Comparison of ENCODE assay signal across 18 mouse cellular contexts in genomic region chr2:120414113-120414512, GRCm38 (mm10). TPM values are rescaled to one million over a fixed set of nuclear protein-coding genes. Genes with fewer than 3 reads are reported as not detected.
DNase-seq lines count a peak whose midpoint lies in the region; ATAC-seq and TF ChIP-seq lines count a peak whose summit lies in the region.
"Had no signal": no experiment of that assay in that cellular context is flagged by ENCODE, and none has a peak within 500 bp of the region (broad histone marks: within the 10 kb centered on the region; RNA-seq: fewer than 3 reads in every experiment).

No protein-coding gene starts in this region.

- H3K9ac ChIP-seq in forebrain, embryonic 14.5 days (ENCODE audit: low read length): no peak overlapping the region
- no peak overlapping the region for H3K9ac ChIP-seq in forebrain, embryonic 12.5 days
- H3K9ac ChIP-seq in embryonic facial prominence, embryonic 14.5 days (ENCODE audit: low read depth, low read length): no peak overlapping the region
- H3K9ac ChIP-seq: heart, embryonic 15.5 days; hindbrain, embryonic 13.5 days had no signal

- H3K4me3 ChIP-seq in forebrain, embryonic 14.5 days (ENCODE audit: low read depth, low read length): no peak overlapping the region
- no peak overlapping the region for H3K4me3 ChIP-seq in forebrain, embryonic 12.5 days (replicated peaks)
- H3K4me3 ChIP-seq in gastrocnemius, adult 2 months: no peak overlapping the region
- no peak overlapping the region for H3K4me3 ChIP-seq in embryonic facial prominence, embryonic 14.5 days (ENCODE audit: low read depth, low read length)
- H3K4me3 ChIP-seq: heart, embryonic 15.5 days; hindbrain, embryonic 13.5 days had no signal

- no peaks in the 10 kb centered on the region for H3K36me3 ChIP-seq in forebrain, embryonic 14.5 days (ENCODE audit: control insufficient read depth, insufficient read depth, low read length)
- H3K36me3 ChIP-seq in forebrain, embryonic 12.5 days (replicated peaks): no peaks in the 10 kb centered on the region; the same call in 1 of the 2 replicates
- peaks cover 3% of the 10 kb centered on the region; the same call in 1 of the 2 replicates for H3K36me3 ChIP-seq in embryonic facial prominence, embryonic 14.5 days (ENCODE audit: control insufficient read depth, insufficient read depth, low read length)
- H3K36me3 ChIP-seq: heart, embryonic 15.5 days; hindbrain, embryonic 13.5 days had no signal

- intact Hi-C loops in gastrocnemius, adult 2 months (cut with DNase I): no loop called here
- intact Hi-C loops in gastrocnemius, postnatal 36 days (cut with DNase I): no loop called here

- no peaks in the 10 kb centered on the region for H3K4me1 ChIP-seq in forebrain, embryonic 14.5 days (ENCODE audit: control insufficient read depth, insufficient read depth, low read length)
- no peaks in the 10 kb centered on the region for H3K4me1 ChIP-seq in forebrain, embryonic 12.5 days
- no peaks in the 10 kb centered on the region for H3K4me1 ChIP-seq in embryonic facial prominence, embryonic 14.5 days (ENCODE audit: control insufficient read depth, insufficient read depth, low read length)
- H3K4me1 ChIP-seq: heart, embryonic 15.5 days; hindbrain, embryonic 13.5 days had no signal

- no peak for TF ChIP-seq CTCF in gastrocnemius, adult 2 months (IDR thresholded peaks at IDR 0.05)

- DNase-seq in forebrain, embryonic 14.5 days (ENCODE audit: low spot score): peak; percentile 6
- no peak for DNase-seq in gastrocnemius, adult 2 months
- no peak for DNase-seq in gastrocnemius, postnatal 36 days
- peak; percentile 11 for DNase-seq in layer of hippocampus, adult 9-11 months
- no peak for DNase-seq in layer of hippocampus, postnatal 25 days (ENCODE audit: extremely low spot score in 1 of 2, low spot score in 1 of 2)
- peak; percentile 55 for DNase-seq in embryonic facial prominence, embryonic 14.5 days (ENCODE audit: low spot score)
- DNase-seq in lung, postnatal 14 days: no peak
- DNase-seq: adrenal gland, adult 2 months; adrenal gland, postnatal 25 days; gastrocnemius, postnatal 25 days; heart, adult 18-20 months; heart, postnatal 14 days; kidney, adult 11 months had no signal

- H3K9me3 ChIP-seq in forebrain, embryonic 14.5 days (replicated peaks; ENCODE audit: control insufficient read depth, low read length): no peaks in the 10 kb centered on the region
- no peaks in the 10 kb centered on the region for H3K9me3 ChIP-seq in forebrain, embryonic 12.5 days
- peaks cover 1% of the 10 kb centered on the region; the same call in 1 of the 2 replicates for H3K9me3 ChIP-seq in embryonic facial prominence, embryonic 14.5 days (ENCODE audit: control insufficient read depth, low read length)
- H3K9me3 ChIP-seq: heart, embryonic 15.5 days had no signal

- no peaks in the 10 kb centered on the region for H3K27me3 ChIP-seq in forebrain, embryonic 14.5 days (replicated peaks; ENCODE audit: control insufficient read depth, insufficient read depth, low read length)
- no peaks in the 10 kb centered on the region for H3K27me3 ChIP-seq in forebrain, embryonic 12.5 days
- no peaks in the 10 kb centered on the region for H3K27me3 ChIP-seq in embryonic facial prominence, embryonic 14.5 days (replicated peaks; ENCODE audit: control insufficient read depth, insufficient read depth, low read length)
- H3K27me3 ChIP-seq: heart, embryonic 15.5 days; hindbrain, embryonic 13.5 days had no signal

- no peak overlapping the region for H3K4me2 ChIP-seq in forebrain, embryonic 14.5 days (ENCODE audit: low read length)
- H3K4me2 ChIP-seq in forebrain, embryonic 12.5 days: no peak overlapping the region
- no peak overlapping the region for H3K4me2 ChIP-seq in embryonic facial prominence, embryonic 14.5 days (ENCODE audit: low read depth, low read length)
- H3K4me2 ChIP-seq: heart, embryonic 11.5 days; heart, embryonic 15.5 days; hindbrain, embryonic 13.5 days had no signal

- ATAC-seq in forebrain, embryonic 14.5 days: no peak
- no peak for ATAC-seq in forebrain, embryonic 12.5 days (ENCODE audit: low FRiP score)
- ATAC-seq in embryonic facial prominence, embryonic 14.5 days (ENCODE audit: low read depth): peak; percentile 55; the same call in 1 of the 2 replicates
- ATAC-seq: hindbrain, postnatal 0 days had no signal

- H3K27ac ChIP-seq in forebrain, embryonic 14.5 days (ENCODE audit: low read depth, low read length): 0 out of 2 replicates have a peak overlapping the region, but pooled peaks have one; percentile 50
- H3K27ac ChIP-seq in forebrain, embryonic 12.5 days: no peak overlapping the region
- peak overlapping the region; percentile 89 for H3K27ac ChIP-seq in gastrocnemius, adult 2 months
- H3K27ac ChIP-seq in embryonic facial prominence, embryonic 14.5 days (replicated peaks; ENCODE audit: low read depth, low read length): 0 out of 2 replicates have a peak overlapping the region, but pooled peaks have one; percentile 8
- H3K27ac ChIP-seq: heart, embryonic 15.5 days; hindbrain, embryonic 13.5 days; hindbrain, postnatal 0 days had no signal

RNA-seq across cellular contexts. Expression of gene Tmem87a, which starts 10.2 kb away (rescaled TPM):
- 7.9 and 11.8 TPM in 2 replicates for polyA plus RNA-seq in forebrain, embryonic 14.5 days (2014; fragmentation: Nextera tagmentation; extraction: Ambion mirVana)
- polyA plus RNA-seq in forebrain, embryonic 12.5 days (2016; fragmentation: Nextera tagmentation; extraction: Ambion mirVana): 6.4 and 10.2 TPM in 2 replicates
- total RNA-seq in gastrocnemius, adult 2 months (2021): 10 to 100 TPM; 31.4 to 51.8 TPM
- total RNA-seq in gastrocnemius, postnatal 36 days (2021): 10 to 100 TPM; 40.0 to 41.0 TPM
- total RNA-seq in layer of hippocampus, postnatal 25 days (2021): 10 to 100 TPM; 39.0 to 42.4 TPM
- 9.7 and 11.1 TPM in 2 replicates for polyA plus RNA-seq in embryonic facial prominence, embryonic 14.5 days (2014; fragmentation: Nextera tagmentation; extraction: Ambion mirVana)

RNA-seq across cellular contexts. Expression of gene Ganc, which starts 10.4 kb away (rescaled TPM):
- 6.3 and 9.4 TPM in 2 replicates for polyA plus RNA-seq in forebrain, embryonic 14.5 days (2014; fragmentation: Nextera tagmentation; extraction: Ambion mirVana)
- 8.6 and 10.5 TPM in 2 replicates for polyA plus RNA-seq in forebrain, embryonic 12.5 days (2016; fragmentation: Nextera tagmentation; extraction: Ambion mirVana)
- 10 to 100 TPM; 29.7 to 34.3 TPM for total RNA-seq in gastrocnemius, adult 2 months (2021)
- 10 to 100 TPM; 29.6 to 40.7 TPM for total RNA-seq in gastrocnemius, postnatal 36 days (2021)
- total RNA-seq in layer of hippocampus, postnatal 25 days (2021): 10 to 100 TPM; 13.0 to 14.6 TPM
- polyA plus RNA-seq in embryonic facial prominence, embryonic 14.5 days (2014; fragmentation: Nextera tagmentation; extraction: Ambion mirVana): 8.7 and 9.4 TPM in 2 replicates

RNA-seq across cellular contexts. Expression of gene Capn3, which starts 41.7 kb away (rescaled TPM):
- 0.37 and 0.60 TPM in 2 replicates for polyA plus RNA-seq in forebrain, embryonic 14.5 days (2014; fragmentation: Nextera tagmentation; extraction: Ambion mirVana)
- polyA plus RNA-seq in forebrain, embryonic 12.5 days (2016; fragmentation: Nextera tagmentation; extraction: Ambion mirVana): 1.6 and 1.9 TPM in 2 replicates
- 100 to 1,000 TPM; 126 to 149 TPM for total RNA-seq in gastrocnemius, adult 2 months (2021)
- 100 to 1,000 TPM; 115 to 125 TPM for total RNA-seq in gastrocnemius, postnatal 36 days (2021)
- 10 to 100 TPM; 13.6 to 17.0 TPM for total RNA-seq in layer of hippocampus, postnatal 25 days (2021)
- 4.5 and 6.7 TPM in 2 replicates for polyA plus RNA-seq in embryonic facial prominence, embryonic 14.5 days (2014; fragmentation: Nextera tagmentation; extraction: Ambion mirVana)

Comparison
In these comparisons a context has a peak if more than half of its experiments do, and no peak if none do; other contexts are left out.
1. DNase-seq: peak in forebrain, embryonic 14.5 days (single experiment), layer of hippocampus, adult 9-11 months (single experiment) and embryonic facial prominence, embryonic 14.5 days (single experiment); none in gastrocnemius, adult 2 months (single experiment), gastrocnemius, postnatal 36 days (0 of 2), layer of hippocampus, postnatal 25 days (0 of 2) and lung, postnatal 14 days (single experiment).
2. RNA of gene Capn3, which starts 41.7 kb away (total RNA-seq): 126 to 149 TPM in gastrocnemius, adult 2 months and 115 to 125 TPM in gastrocnemius, postnatal 36 days; 13.6 to 17.0 TPM in layer of hippocampus, postnatal 25 days; every median in the first group is over 4 times any median in the second.